Mouse (Mus musculus) gastrocnemius, adult 18-20 months (tissue): Measurements from ENCODE around the gene Nodal. TPM values are rescaled to one million over a fixed set of nuclear protein-coding genes. Genes with fewer than 3 reads are reported as not detected.
"Not testable (repeated sequence)": the region's sequence is repeated elsewhere in the genome, so short reads cannot be mapped to it uniquely, and the experiment has no call there.

Experiments used
- DNase-seq: peaks from one replicate; pipeline ENCODE4 v3.0.0; 2021; ENCODE audit warnings: low spot score
- total RNA-seq, 2 experiments: library from RNA; stranded (reverse); gene quantifications; 2 replicates each; pipeline ENCODE4 v1.2.3; 2021

The Nodal gene
- total RNA-seq, 2 experiments from 2014 or later: 0.09 to 0.11 TPM

DNA sequence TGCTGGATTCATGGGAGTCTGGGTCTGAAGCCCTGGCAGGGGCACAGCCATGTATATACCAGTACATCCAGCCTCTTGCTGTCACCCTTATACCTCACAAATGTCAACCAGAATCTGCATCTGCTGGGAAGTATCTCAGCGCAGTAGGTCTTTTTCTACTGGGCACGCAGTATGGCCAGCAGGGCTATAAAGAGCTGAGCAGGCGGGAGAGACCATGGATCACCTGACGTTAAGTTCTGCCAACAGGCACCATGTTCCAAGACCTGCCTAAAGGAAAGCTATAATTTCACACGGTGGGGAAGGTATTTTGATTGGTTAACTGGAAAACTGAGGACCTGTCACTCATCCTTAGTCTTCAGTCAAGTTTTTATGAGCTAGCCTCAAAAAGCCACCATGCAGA lies 11.3 kb downstream of the Nodal start:
- peak; percentile 59 for DNase-seq

DNA sequence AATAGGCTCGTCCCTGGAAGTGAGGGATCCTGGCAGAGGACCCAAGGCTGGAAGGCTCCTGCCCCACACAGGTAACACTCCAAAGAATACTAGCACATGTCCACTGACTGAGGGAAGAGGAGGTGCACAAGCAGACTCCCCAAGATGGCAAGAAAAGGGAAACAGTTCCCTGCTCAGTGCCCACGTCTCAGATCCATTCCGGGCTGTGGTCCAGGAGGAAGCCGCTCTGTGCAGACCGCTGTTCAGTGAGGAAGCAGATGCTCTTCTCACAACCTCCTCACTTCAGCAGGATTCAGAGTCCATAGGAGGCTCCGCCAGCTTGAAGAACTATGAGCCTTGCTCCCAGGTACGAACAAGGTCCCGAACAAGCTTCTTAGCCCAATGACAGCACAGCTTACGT lies 13.6 kb downstream of the Nodal start:
- no peak for DNase-seq

DNA sequence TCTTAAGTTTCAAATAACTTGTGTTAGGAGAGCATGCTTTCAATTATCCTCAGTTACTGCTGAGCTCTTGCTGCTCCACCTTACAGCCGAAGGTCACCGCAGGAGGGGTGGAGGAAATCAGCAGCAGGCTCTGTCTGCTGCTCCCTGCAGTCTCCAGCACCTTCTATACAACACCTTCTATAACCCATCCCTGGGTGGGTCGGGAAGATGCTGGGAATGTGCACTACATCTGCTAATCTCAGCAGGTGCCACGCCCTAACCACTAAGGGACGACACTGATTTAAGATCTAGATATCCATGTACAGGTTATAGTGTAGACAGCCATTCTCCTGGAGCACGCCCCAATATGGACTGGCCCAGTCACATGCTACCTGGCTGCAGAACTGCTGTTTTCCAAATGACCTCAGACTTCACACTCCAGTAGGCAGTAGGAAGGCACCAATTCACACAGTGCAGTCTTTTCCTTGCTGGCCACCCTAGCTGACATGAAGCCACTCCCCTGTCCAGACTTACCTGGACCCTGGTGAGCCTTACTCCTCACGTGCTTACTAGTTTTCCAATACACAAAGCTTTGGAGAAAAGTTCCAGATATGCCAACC lies 22.5 kb downstream of the Nodal start:
- no peak for DNase-seq

DNA sequence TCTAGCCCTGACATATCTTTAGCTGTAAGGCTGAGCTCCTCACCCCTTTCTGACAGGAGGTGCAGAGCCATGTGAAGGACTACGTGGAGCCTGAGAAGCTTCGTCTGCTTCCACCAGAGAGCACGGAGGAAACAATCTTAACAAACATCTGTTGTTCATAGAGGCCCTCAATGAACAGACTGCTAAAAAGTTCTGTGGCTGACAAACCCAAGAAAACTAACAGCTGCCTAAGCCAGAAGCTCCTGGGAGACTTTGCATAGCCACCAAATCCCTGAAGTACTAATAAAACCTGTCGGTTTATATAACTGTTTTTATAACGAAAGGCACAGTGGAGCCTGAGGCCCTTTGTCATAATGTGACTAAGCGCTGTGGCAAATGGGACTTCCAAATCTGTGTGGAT lies 25.7 kb downstream of the Nodal start:
- no peak for DNase-seq

DNA sequence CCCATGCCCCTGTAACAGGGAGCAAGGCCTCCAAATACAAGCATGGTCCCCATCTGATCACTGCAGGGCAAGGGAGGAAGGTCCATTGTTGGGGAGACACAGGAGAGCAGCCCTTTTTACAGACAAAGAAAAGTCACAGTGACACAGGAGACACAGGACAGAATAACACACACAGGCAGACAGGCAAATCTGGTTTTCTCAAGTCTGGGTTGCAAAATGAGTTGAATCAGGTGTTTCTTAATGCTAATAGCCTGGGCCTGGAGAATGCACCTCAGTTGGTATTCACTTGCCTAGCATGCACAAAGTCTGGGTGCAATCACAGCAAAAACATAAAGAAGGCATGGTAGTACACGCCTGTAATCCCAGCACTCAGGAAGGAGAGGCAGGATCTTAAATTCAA lies 26.1 kb downstream of the Nodal start:
- DNase-seq: no peak

DNA sequence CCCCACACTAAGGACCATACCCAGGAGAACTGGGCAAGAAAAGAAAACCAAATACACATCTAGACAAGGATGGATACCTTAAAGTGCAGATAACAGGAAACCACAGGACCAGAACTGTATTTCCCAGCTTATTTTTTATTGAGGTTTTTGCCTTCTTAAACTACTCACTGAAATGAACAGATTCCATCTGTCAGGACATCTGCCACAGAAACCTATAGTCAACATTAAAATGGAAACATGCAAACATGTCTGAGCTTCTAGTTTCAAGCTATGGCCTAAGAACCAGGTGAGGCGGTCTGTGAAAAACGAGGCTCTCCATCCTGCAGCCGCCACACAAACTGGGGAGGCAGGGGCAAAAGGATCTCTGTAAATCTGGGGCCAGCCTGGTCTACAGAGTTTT lies 27.2 kb downstream of the Nodal start:
- DNase-seq: no peak

DNA sequence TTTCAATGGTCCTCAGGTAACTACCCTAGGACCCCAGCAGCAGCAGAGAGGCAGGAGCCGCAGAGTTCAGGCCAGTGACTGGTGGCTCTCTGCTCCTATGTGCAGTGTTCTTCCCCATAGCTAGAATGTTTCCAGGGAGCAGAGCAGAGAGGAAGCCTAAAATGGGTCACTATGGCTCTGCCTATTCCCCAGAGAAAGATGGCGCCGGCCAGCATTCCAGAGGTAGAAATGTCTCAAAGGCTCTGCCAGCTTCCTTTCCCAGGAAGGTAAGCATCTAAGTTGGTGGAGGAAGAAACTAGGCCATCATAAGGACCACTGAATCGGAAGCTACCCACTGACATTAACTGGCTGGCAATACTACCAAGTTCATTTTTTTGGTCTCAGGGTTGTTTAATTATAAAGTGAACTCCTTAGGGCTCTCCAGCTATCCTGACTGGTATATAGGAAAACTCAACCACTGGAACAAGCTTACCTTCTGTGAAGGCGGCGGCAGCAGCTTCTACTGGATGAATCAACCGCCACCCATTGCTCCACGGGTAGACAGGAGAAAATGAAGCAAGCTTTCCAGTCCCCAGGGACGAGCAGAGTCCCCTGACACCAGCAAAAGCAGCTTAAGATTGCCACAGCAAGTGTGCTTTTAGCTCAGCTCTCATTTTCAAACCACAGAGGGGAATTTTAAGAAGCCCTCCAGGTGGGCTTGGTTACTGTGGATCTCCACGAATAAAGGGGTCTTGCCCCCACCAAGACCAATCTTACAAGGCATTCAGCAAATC lies 30.0 kb downstream of the Nodal start:
- no peak for DNase-seq

DNA sequence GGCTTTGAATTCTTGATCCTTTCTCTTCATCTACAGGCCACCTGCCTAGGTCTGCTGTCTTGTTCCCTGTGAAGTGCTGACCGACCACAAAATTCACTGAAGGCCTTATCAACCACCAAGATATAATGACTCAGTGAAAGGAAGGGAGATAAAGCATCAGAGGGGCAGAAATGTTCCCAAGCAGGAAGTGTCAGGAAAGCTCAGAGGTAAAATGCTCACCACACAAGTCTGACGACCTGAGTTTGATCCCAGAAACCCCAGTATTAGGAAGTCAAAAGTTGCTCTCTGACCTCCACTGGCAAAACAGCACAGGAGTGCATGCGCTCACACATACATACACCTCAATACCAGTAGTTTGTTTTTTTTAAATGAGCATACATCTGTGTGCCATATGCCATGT lies 31.1 kb downstream of the Nodal start:
- DNase-seq: no peak

DNA sequence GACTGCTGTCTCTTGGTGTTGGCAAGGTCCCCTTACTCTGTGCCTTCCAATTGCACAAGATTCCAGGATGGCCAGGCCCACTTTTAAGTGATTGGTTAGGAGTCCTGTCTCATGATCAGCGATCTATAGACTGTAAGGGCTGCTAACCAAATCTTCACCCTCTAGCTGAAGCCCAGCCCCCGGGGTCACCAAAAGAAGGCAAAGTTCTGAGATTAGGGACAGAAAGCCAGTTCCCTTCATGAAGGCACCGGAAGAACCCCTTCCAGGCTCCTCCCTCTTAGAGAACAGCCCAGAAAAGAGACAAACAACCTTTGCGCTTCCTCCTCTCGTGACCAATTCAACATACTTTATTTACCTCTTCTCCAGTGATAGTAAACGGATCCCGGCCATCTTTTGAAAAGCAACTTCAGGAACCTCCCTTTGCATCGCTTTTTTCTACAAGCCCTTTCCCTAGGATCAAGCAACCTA lies 33.7 kb downstream of the Nodal start:
- peak; percentile 51 for DNase-seq

DNA sequence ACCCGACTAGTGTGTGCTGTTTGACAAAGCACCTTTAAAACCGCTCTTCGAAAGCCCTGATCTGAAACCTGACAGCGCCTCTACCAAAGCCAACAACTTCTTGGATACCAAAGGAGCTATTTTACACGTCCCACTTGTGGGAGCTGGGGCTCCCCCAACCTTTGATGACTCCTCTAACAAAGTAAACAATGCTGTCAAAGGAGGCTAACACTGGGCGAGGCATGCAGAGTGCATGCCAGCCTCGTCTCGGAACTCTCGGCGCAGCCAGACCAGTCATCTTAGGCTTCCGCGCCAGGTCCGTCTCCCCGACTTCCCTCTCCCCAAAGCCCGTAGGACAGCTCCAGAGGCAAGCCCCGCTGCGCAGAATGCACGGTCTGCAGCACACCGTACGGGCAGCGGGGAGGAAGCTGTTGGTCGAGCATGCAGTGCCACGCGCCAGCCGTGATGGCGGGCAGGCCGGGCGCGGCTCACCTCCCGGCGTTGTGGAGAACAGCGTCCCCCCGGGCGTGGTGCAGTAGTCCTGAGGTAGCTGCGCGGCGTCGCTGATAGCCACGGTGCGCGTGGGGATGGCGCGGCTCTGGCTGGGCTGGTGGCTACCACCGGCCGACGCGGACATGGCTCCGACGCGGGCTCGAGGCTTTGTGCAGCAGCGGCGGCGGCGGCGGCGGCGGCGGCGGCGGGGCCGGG lies 34.3 kb downstream of the Nodal start:
- peak; percentile 36 for DNase-seq

DNA sequence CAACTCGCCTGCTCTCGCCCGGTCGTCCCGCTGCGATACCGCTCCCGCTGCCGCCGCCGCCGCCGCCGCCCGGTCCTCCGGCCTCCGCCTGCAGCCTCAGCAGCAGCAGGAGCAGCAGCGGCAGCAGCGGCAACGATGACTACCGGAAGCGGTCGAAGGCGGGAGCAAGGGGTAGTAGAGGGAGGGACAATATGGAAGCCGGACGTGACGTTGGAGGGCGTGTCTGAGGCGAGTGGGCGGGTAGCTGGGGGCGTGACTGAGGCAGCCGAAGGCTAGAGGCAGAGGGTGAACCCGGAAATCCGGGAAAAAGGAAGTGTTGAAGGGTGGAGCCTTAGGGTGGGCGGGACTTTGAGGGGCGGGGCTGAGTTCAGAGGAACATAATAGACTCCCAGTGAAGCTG lies 34.9 kb downstream of the Nodal start, which contains the start of gene Eif4ebp2:
Eif4ebp2 (minus strand) TSS at position 17 of the 400 bp plus-strand sequence.
- peak; percentile 100 for DNase-seq

DNA sequence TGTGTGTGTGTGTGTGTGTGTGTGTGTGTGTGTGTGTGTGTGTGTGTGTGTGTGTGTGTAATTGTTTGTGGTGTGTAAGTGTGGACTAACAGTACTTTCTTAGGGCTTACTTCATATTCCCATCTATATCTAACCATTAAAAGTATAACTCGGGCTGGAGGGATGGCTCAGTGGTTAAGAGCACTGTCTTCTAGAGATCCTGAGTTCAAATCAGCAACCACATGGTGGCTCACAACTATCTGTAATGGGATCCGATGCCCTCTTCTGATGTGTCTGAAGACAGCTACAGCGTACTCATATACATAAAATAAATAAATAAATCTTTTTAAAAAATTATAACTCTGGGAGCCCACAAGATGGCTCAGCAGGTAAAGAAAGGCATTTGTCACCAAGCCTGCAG lies 35.4 kb downstream of the Nodal start:
- not testable (repeated sequence) for DNase-seq

DNA sequence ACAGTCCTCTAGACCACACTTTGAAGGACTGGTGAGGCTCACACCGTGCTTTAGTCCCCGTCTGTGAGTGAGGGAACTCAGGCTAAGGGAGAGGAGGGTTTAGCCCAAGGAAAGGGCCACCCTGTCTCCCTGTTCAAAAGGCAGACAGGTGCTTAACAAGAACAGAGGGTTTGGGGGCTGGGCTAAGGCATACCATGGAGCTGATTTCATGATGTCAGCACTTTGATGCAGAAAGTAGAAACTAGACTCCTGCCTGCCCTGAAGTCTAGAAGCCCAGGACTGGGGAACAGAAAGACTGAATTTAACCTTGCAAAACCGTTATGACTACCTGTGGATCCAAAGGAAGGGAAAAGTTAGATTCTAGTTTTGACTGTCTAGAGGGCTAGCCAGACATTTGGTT lies 39.4 kb downstream of the Nodal start:
- DNase-seq: no peak

DNA sequence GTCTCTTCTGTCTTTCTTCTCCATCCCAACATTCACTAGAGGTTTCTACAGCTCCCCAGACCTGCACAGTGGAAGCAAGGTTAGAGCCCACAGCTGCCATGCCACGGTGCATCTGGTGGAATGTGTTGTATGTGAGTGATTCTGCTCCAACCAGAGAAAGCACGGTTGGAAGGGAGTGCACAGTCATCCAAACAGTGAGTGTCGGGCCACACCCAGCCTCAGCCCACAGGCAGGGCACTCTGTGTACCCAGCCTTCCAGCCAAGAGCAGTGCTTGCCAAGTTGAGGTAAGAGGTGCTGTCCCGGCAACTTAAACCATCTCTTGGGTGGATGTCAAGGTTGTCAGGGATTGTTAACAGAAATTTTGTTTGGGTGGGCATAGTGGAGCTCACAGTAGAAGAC lies 47.2 kb downstream of the Nodal start:
- DNase-seq: peak; percentile 85

DNA sequence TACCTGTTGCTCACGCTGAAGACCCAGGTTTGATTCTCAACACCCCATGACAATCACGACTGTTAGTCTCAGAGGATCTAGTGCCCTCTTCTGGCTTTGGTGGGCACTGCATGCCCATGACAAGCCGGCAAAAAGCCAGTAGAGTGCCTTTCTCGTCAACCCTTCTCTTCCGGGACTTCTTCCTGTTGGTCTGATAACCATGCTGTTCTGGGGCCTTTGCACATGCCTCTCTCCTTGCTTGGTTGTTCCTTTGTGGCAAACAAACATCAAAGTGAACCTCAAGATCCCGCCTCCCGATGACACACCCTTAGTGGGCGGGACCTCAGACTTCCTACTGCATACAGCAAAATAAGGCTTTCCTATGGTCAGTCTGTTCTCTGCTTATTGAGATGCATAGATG lies 48.5 kb downstream of the Nodal start:
- DNase-seq: no peak

DNA sequence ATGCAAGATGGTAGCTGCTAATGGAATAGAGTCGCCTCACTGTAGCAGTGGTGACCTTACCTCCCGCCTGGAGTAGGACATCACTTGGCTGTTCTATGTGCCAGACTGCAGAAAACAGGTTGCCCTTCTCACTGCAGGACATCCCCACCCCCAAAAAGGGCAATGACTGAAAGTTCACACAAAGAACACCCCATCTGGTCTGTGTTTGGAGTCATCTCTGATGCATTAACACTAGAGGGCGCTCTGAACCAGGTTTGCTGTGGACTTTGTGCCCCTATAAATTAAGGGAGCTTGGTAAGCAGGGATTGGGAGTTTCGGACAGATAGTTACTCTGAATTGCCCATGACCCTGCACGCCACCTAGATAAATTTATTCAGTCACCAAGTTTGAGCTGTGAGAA lies 49.1 kb downstream of the Nodal start:
- peak; percentile 60 for DNase-seq

DNA sequence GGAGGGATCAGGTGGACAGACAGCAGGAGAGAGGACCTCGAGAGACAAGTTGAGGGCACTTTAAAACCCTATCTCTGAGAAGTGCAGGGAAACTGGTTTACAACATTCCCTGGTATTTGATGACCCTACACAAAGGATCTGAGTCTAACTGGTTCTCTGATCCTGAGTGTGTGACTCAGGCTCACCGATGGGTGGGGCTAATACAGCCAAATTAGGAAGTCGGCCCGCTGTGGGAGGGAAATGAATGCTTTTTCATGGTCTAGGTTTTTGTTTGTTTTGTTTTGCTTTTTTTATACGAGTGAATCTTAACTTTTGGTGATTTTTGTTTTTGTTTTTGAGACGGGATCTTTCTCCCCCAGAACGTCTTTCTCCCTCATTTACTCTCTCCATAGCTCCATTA lies 51.1 kb downstream of the Nodal start:
- DNase-seq: no peak

DNA sequence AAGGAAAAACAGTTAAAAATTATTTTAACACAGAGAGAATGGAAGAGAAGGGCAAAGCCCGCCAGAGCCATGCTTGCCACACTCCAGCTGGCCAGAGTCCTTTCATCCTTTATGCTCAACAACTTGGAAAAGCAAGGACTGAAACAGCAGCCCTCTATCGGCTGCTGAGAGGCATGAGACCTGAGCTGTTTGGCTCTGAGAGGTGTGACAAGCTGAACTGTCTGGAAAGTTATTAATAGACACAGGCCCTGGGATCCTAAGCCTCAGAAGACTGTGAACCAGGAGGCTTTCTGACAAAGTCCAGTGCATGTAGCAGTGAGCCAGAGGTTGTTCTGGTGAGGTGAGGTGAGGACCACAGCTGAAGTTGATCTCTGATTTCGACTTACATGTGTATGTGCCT lies 55.9 kb downstream of the Nodal start:
- peak; percentile 71 for DNase-seq

DNA sequence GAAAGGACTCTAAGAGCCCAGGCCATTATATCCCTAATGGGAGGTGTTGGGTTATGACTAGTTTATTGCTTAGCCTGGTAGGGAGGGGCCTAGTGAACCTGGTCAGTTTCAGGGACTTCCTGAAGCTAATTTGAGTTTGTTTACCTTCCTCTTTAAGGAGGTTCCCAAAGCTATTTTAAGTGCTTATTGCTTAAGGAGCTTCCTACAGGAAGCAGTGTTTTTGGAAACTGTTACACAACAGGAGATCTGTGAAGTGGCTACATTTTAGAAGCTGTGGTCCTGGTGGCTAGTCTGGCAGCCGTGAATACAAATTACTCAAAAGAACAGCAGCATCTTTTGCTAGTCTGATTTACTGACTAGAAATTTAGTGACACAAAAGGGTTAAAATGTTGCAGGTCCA lies 56.6 kb downstream of the Nodal start:
- no peak for DNase-seq
